Mouse (Mus musculus) macrophage (primary cell): ENCODE results near the gene Tifa. TPM values are rescaled to one million over a fixed set of nuclear protein-coding genes. Genes with fewer than 3 reads are reported as not detected.

Experiments used
- H3K27ac ChIP-seq: fragments of 350-480 bp; formaldehyde crosslinking; 2 replicates; pipeline ENCODE4 v1.9.0; 2021
- H3K36me3 ChIP-seq: fragments of 350-480 bp; formaldehyde crosslinking; 2 replicates; pipeline ENCODE4 v1.9.0; 2021; ENCODE audit errors: inconsistent target
- H3K4me3 ChIP-seq: fragments of 350-480 bp; formaldehyde crosslinking; 2 replicates; pipeline ENCODE4 v1.9.0; 2021; ENCODE audit errors: inconsistent target
- H3K79me2 ChIP-seq: fragments of 350-480 bp; formaldehyde crosslinking; 2 replicates; pipeline ENCODE4 v1.9.0; 2021; ENCODE audit errors: inconsistent target
- WGBS: methylation state at CpG from one replicate; pipeline ENCODE4 v1.1.7; 2026; ENCODE audit warnings: inconsistent platforms; ENCODE audit not compliant: missing documents; 5-methylcytosine and 5-hydroxymethylcytosine counted together
- polyA plus RNA-seq: library from polyadenylated mRNA; stranded (reverse); fragments of 250-400 nt; gene quantifications from 3 replicates; pipeline ENCODE4 v1.2.4, GENCODE M21; 2018; ENCODE audit warnings: inconsistent platforms

Tifa gene
- polyA plus RNA-seq, 1 experiment from 2014 or later = 84.8 TPM

GRCm38 (mm10) chr3:127875509-127875908 lies 85.9 kb downstream of the Tifa start:
- Histone ChIP-seq H3K36me3 (peaks cover 36% of the 10 kb centered on the region; the same call in 1 of the 2 replicates), H3K27ac (no peak overlapping the region)
- WGBS = 95% methylated on average over 2 of the region's 2 CpGs

GRCm38 (mm10) chr3:127879968-127880367 lies 90.4 kb downstream of the Tifa start:
- peaks cover 15% of the 10 kb centered on the region; the same call in 1 of the 2 replicates for H3K36me3 ChIP-seq
- H3K27ac ChIP-seq = no peak overlapping the region
- WGBS = 100% methylated on average over 3 of the region's 3 CpGs
- peaks cover 100% of the 10 kb centered on the region for H3K79me2 ChIP-seq
- H3K4me3 ChIP-seq = no peak overlapping the region

More at GRCm38 (mm10) chr3:127875509-127875908, 85.9 kb downstream of the Tifa start:
- H3K4me3 ChIP-seq = no peak overlapping the region
- peaks cover 95% of the 10 kb centered on the region for H3K79me2 ChIP-seq

GRCm38 (mm10) chr3:127881684-127882083 lies 92.1 kb downstream of the Tifa start:
- H3K36me3 ChIP-seq = peaks cover 7% of the 10 kb centered on the region; the same call in 1 of the 2 replicates

More at GRCm38 (mm10) chr3:127881684-127882083, 92.1 kb downstream of the Tifa start:
- peaks cover 100% of the 10 kb centered on the region for H3K79me2 ChIP-seq
- 94% methylated on average over 2 of the region's 2 CpGs for WGBS
- no peak overlapping the region for H3K27ac ChIP-seq
- no peak overlapping the region for H3K4me3 ChIP-seq

Other genes starting within 250 kb of the Tifa start
- gene Larp7, start 236.5 kb upstream of the Tifa start, polyA plus RNA-seq = 19.8 to 36.7 TPM (median 31.5 TPM) in 3 replicates
- gene Zgrf1, start 236.3 kb upstream of the Tifa start, polyA plus RNA-seq = 0.61 to 3.6 TPM (median 1.6 TPM) in 3 replicates
- not detected in 3 replicates for gene Neurog2, start 156.7 kb upstream of the Tifa start, polyA plus RNA-seq
- gene Alpk1, start 9.3 kb upstream of the Tifa start, polyA plus RNA-seq = 7.5 to 13.0 TPM (median 12.4 TPM) in 3 replicates
- gene Ap1ar, start 47.7 kb downstream of the Tifa start, polyA plus RNA-seq = 19.1 to 28.7 TPM (median 24.0 TPM) in 3 replicates
- gene Fam241a, start 106.5 kb downstream of the Tifa start, polyA plus RNA-seq = 15.0 to 30.5 TPM (median 21.3 TPM) in 3 replicates